Comparison of ENCODE assay signal across 8 mouse cellular contexts in the genomic region with DNA sequence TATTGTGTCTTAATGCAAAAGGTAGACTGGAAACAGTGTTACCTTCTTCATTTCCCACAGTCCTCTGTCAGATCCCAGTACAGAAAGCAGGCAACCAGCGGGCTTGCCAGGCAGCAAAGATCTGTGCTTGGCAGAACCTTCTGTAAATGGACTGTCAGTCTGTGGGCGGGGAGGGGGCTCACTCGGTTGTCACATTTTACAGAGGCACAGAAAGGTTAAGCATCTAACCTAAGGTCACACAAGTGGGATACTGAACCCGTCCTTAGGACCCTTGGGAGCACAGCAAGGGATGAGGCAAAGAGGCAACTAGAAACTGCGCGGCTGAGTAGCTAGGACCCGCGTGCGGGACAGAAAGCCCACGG. TPM values are rescaled to one million over a fixed set of nuclear protein-coding genes. Genes with fewer than 3 reads are reported as not detected.
A peak's percentile ranks its signal among the peaks of the same experiment; 100 is the strongest.
DNase-seq lines count a peak whose midpoint lies in the region; ATAC-seq and TF ChIP-seq lines count a peak whose summit lies in the region.

No protein-coding gene starts in this region.

- peak overlapping the region; percentile 85 for H3K4me3 ChIP-seq in lung, embryonic 14.5 days (ENCODE audit: low read depth, low read length)
- peak overlapping the region; percentile 93 for H3K4me3 ChIP-seq in embryonic facial prominence, embryonic 10.5 days
- peak overlapping the region; percentile 97 for H3K4me3 ChIP-seq in hindbrain, embryonic 13.5 days
- H3K4me3 ChIP-seq in macrophage (ENCODE audit: inconsistent target) = peak overlapping the region; percentile 80

- H3K27me3 ChIP-seq in lung, embryonic 14.5 days (ENCODE audit: insufficient read depth, low read length) = no peaks in the 10 kb centered on the region
- H3K27me3 ChIP-seq in embryonic facial prominence, embryonic 10.5 days (replicated peaks; ENCODE audit: low read depth, poor library complexity, severe bottlenecking) = no peaks in the 10 kb centered on the region
- no peaks in the 10 kb centered on the region for H3K27me3 ChIP-seq in hindbrain, embryonic 13.5 days

- peaks cover 42% of the 10 kb centered on the region for H3K79me2 ChIP-seq in macrophage (ENCODE audit: inconsistent target)

- DNase-seq in lung, embryonic 14.5 days = no peak
- DNase-seq in lung, postnatal 4 days = no peak
- no peak for DNase-seq in embryonic facial prominence, embryonic 10.5 days (ENCODE audit: low spot score)
- DNase-seq in spleen, postnatal 10 days (ENCODE audit: low spot score in 2 of 2) = no peak
- no peak for DNase-seq in right cerebral cortex, postnatal 25 days
- DNase-seq in adrenal gland, adult (ENCODE audit: inconsistent age in 2 of 2, low spot score in 1 of 2) = no peak

- peak overlapping the region; percentile 92 for H3K9ac ChIP-seq in lung, embryonic 14.5 days
- H3K9ac ChIP-seq in hindbrain, embryonic 13.5 days = peak overlapping the region; percentile 100

- peak overlapping the region; percentile 82 for H3K27ac ChIP-seq in lung, embryonic 14.5 days (ENCODE audit: low read depth)
- H3K27ac ChIP-seq in embryonic facial prominence, embryonic 10.5 days (replicated peaks) = peak overlapping the region; percentile 98
- peak overlapping the region; percentile 96 for H3K27ac ChIP-seq in hindbrain, embryonic 13.5 days
- H3K27ac ChIP-seq in macrophage = peak overlapping the region; percentile 60

- 1% methylated on average over 10 of the region's 10 CpGs for WGBS in lung, embryonic 14.5 days
- 3% methylated on average over 10 of the region's 10 CpGs for WGBS in embryonic facial prominence, embryonic 10.5 days
- WGBS in hindbrain, embryonic 13.5 days = 2% methylated on average over 10 of the region's 10 CpGs
- 6% methylated on average over 10 of the region's 10 CpGs for WGBS in macrophage (ENCODE audit: missing documents)

- H3K4me2 ChIP-seq in lung, embryonic 14.5 days = peak overlapping the region; percentile 86
- H3K4me2 ChIP-seq in hindbrain, embryonic 13.5 days = peak overlapping the region; percentile 89

- no peaks in the 10 kb centered on the region for H3K9me3 ChIP-seq in lung, embryonic 14.5 days (ENCODE audit: low read depth, low read length)
- H3K9me3 ChIP-seq in embryonic facial prominence, embryonic 10.5 days = no peaks in the 10 kb centered on the region
- no peaks in the 10 kb centered on the region for H3K9me3 ChIP-seq in hindbrain, embryonic 13.5 days

- ATAC-seq in lung, embryonic 14.5 days (ENCODE audit: insufficient read depth) = no peak
- peak; percentile 1; the same call in 1 of the 2 replicates for ATAC-seq in hindbrain, embryonic 13.5 days (ENCODE audit: low FRiP score)

- no peaks in the 10 kb centered on the region for H3K36me3 ChIP-seq in lung, embryonic 14.5 days (ENCODE audit: insufficient read depth)
- no peaks in the 10 kb centered on the region for H3K36me3 ChIP-seq in embryonic facial prominence, embryonic 10.5 days (replicated peaks)
- H3K36me3 ChIP-seq in hindbrain, embryonic 13.5 days = no peaks in the 10 kb centered on the region
- H3K36me3 ChIP-seq in macrophage (ENCODE audit: inconsistent target) = no peaks in the 10 kb centered on the region

- H3K4me1 ChIP-seq in lung, embryonic 14.5 days (ENCODE audit: insufficient read depth) = peaks cover 25% of the 10 kb centered on the region
- H3K4me1 ChIP-seq in embryonic facial prominence, embryonic 10.5 days = peaks cover 71% of the 10 kb centered on the region
- H3K4me1 ChIP-seq in hindbrain, embryonic 13.5 days (replicated peaks) = peaks cover 61% of the 10 kb centered on the region

- TF ChIP-seq CTCF in lung, embryonic 14.5 days (IDR thresholded peaks at IDR 0.05; ENCODE audit: low read depth) = no peak

RNA-seq across cellular contexts. Expression of a gene that starts 54.9 kb away (rescaled TPM):
- polyA plus RNA-seq in lung, embryonic 14.5 days (2014; fragmentation: Nextera tagmentation; extraction: Ambion mirVana) = 397 and 446 TPM in 2 replicates
- 82.9 and 91.7 TPM in 2 replicates for polyA plus RNA-seq in embryonic facial prominence, embryonic 10.5 days (2016; fragmentation: Nextera tagmentation; extraction: Ambion mirVana)
- 39.1 and 53.3 TPM in 2 replicates for polyA plus RNA-seq in hindbrain, embryonic 13.5 days (2015; fragmentation: Nextera tagmentation; extraction: Ambion mirVana)
- total RNA-seq in macrophage (2018; cell fraction: chromatin; rRNA removed) = 10 to 100 TPM in 1 of 26 experiments, 1 to 10 TPM in 1, not detected in 24; 3.5 to 24.6 TPM
- under 1 TPM in 1 of 26 experiments, not detected in 25; 0.05 TPM for total RNA-seq in macrophage (2018; cell fraction: cytosol; rRNA removed)
- total RNA-seq in macrophage (2018; cell fraction: nucleus; rRNA removed) = 1 to 10 TPM in 1 of 26 experiments, not detected in 25; 6.0 TPM
- 0.40 TPM in 1 of 3 replicates, not detected in the others for polyA plus RNA-seq in macrophage (2018)

Comparison
In these comparisons a context has a peak if more than half of its experiments do, and no peak if none do; other contexts are left out.
1. RNA of a gene that starts 54.9 kb away (polyA plus RNA-seq): 397 to 446 TPM in lung, embryonic 14.5 days, 82.9 to 91.7 TPM in embryonic facial prominence, embryonic 10.5 days and 39.1 to 53.3 TPM in hindbrain, embryonic 13.5 days; 0.40 TPM in macrophage; every median in the first group is over 10 times any median in the second.
2. Peak in every context shown above with its lines, with median percentiles within 50 percentile points of each other: H3K27ac ChIP-seq and H3K4me3 ChIP-seq.